10 mouse cellular contexts compared by ENCODE assay signal in the genomic region with DNA sequence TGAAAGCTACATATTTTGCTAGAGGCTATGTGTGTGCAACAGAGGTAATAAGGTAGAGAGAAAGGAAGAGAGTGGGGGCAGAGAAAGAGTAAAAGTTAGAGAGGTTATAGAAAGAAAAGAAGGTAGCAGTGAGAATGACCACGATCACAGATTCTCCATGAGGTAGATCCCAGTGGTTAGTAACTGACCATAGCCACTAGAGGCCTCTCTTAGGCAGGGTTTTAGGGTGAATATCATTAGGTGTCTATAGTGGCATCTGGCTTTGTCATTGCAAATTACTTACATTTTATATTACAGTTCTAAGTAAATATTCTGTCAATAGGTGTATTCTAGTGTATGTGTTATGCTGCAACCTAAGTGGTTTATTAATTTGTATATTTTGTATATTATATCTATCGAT.
DNase-seq lines count a peak whose midpoint lies in the region; ATAC-seq and TF ChIP-seq lines count a peak whose summit lies in the region.
"Had no signal": no experiment of that assay in that cellular context is flagged by ENCODE, and none has a peak within 500 bp of the region (broad histone marks: within the 10 kb centered on the region; RNA-seq: fewer than 3 reads in every experiment).

No protein-coding gene starts in this region.

- H3K4me2 ChIP-seq in forebrain, embryonic 12.5 days: no peak overlapping the region
- no peak overlapping the region for H3K4me2 ChIP-seq in midbrain, embryonic 12.5 days (replicated peaks)
- H3K4me2 ChIP-seq: embryonic facial prominence, embryonic 15.5 days; limb, embryonic 15.5 days had no signal

- peak; percentile 11 for DNase-seq in adrenal gland, adult 2 months
- no peak for DNase-seq in adrenal gland, postnatal 25 days
- DNase-seq in layer of hippocampus, adult 2 months (ENCODE audit: low spot score in 2 of 2): no peak
- no peak for DNase-seq in layer of hippocampus, postnatal 25 days (ENCODE audit: extremely low spot score in 1 of 2, low spot score in 1 of 2)
- no peak for DNase-seq in right cerebral cortex, postnatal 25 days
- DNase-seq in spleen, adult 18-20 months: no peak

- WGBS in forebrain, embryonic 12.5 days: 70% methylated on average over 2 of the region's 2 CpGs
- 63% methylated on average over 2 of the region's 2 CpGs for WGBS in midbrain, embryonic 12.5 days

- H3K4me1 ChIP-seq in forebrain, embryonic 12.5 days: no peaks in the 10 kb centered on the region
- no peaks in the 10 kb centered on the region for H3K4me1 ChIP-seq in midbrain, embryonic 12.5 days
- H3K4me1 ChIP-seq: embryonic facial prominence, embryonic 15.5 days; limb, embryonic 15.5 days had no signal

- H3K9me3 ChIP-seq in forebrain, embryonic 12.5 days: no peaks in the 10 kb centered on the region
- H3K9me3 ChIP-seq in midbrain, embryonic 12.5 days: no peaks in the 10 kb centered on the region
- H3K9me3 ChIP-seq: embryonic facial prominence, embryonic 15.5 days; limb, embryonic 15.5 days had no signal

- H3K27me3 ChIP-seq in forebrain, embryonic 12.5 days: no peaks in the 10 kb centered on the region
- H3K27me3 ChIP-seq in midbrain, embryonic 12.5 days: no peaks in the 10 kb centered on the region
- H3K27me3 ChIP-seq: embryonic facial prominence, embryonic 15.5 days; limb, embryonic 15.5 days had no signal

- no peaks in the 10 kb centered on the region for H3K36me3 ChIP-seq in forebrain, embryonic 12.5 days (replicated peaks)
- H3K36me3 ChIP-seq in midbrain, embryonic 12.5 days: no peaks in the 10 kb centered on the region
- H3K36me3 ChIP-seq: embryonic facial prominence, embryonic 15.5 days; limb, embryonic 15.5 days had no signal

- peak; percentile 85 for TF ChIP-seq CTCF in layer of hippocampus, adult 2 months (conservative IDR thresholded peaks at IDR 0.05)

- no peak overlapping the region for H3K27ac ChIP-seq in layer of hippocampus, adult 2 months
- no peak overlapping the region for H3K27ac ChIP-seq in forebrain, embryonic 12.5 days
- H3K27ac ChIP-seq in midbrain, embryonic 12.5 days (replicated peaks): no peak overlapping the region
- H3K27ac ChIP-seq: embryonic facial prominence, embryonic 15.5 days; limb, embryonic 15.5 days had no signal

- no peak overlapping the region for H3K9ac ChIP-seq in forebrain, embryonic 12.5 days
- no peak overlapping the region for H3K9ac ChIP-seq in midbrain, embryonic 12.5 days (replicated peaks)
- H3K9ac ChIP-seq: embryonic facial prominence, embryonic 15.5 days; limb, embryonic 15.5 days had no signal

- peak; percentile 74; the same call in 1 of the 2 replicates for ATAC-seq in forebrain, embryonic 12.5 days (ENCODE audit: low FRiP score)
- peak; percentile 79 for ATAC-seq in midbrain, embryonic 12.5 days (ENCODE audit: low FRiP score, low read depth)

- H3K4me3 ChIP-seq in layer of hippocampus, adult 2 months: no peak overlapping the region
- H3K4me3 ChIP-seq in forebrain, embryonic 12.5 days (replicated peaks): no peak overlapping the region
- no peak overlapping the region for H3K4me3 ChIP-seq in midbrain, embryonic 12.5 days
- H3K4me3 ChIP-seq: embryonic facial prominence, embryonic 15.5 days; limb, embryonic 15.5 days had no signal
